Mouse (Mus musculus) adrenal gland, adult 8-10 months (tissue): ENCODE results near the gene Wnk4. TPM values are rescaled to one million over a fixed set of nuclear protein-coding genes. Genes with fewer than 3 reads are reported as not detected.
"Not testable (repeated sequence)": the region's sequence is repeated elsewhere in the genome, so short reads cannot be mapped to it uniquely, and the experiment has no call there.

Experiments used
- DNase-seq: peaks from one replicate; pipeline ENCODE4 v3.0.0; 2022
- total RNA-seq, 4 experiments: library from RNA; stranded (reverse); gene quantifications; 2 replicates each; pipeline ENCODE4 v1.2.4; 2022

Wnk4 gene
- total RNA-seq, 4 experiments from 2014 or later = 2.8 to 6.7 (median 4.9) TPM

GRCm38 (mm10) chr11:101323609-101324008 lies 63.2 kb downstream of the Wnk4 start:
- DNase-seq = peak; percentile 46

GRCm38 (mm10) chr11:101324763-101325162 lies 64.4 kb downstream of the Wnk4 start, which contains the start of gene Aoc2:
TSS of gene Aoc2 (plus strand) at chr11:101325063.
- DNase-seq = no peak

- DNase-seq = not testable (repeated sequence)
These were observed 64.8 kb downstream of the Wnk4 start for GRCm38 (mm10) chr11:101325201-101325600.

GRCm38 (mm10) chr11:101326147-101326546 lies 65.8 kb downstream of the Wnk4 start:
- no peak for DNase-seq

Other genes with a start within 250 kb of the Wnk4 start
- 10 to 100 TPM; 45.3 to 51.8 (median 49.6) TPM for gene Naglu, start 190.6 kb upstream of the Wnk4 start, total RNA-seq
- gene Hsd17b1, start 182.2 kb upstream of the Wnk4 start, total RNA-seq = 1 to 10 TPM; 1.7 to 2.4 (median 2.0) TPM
- 100 to 1,000 TPM in 2 of 4 experiments, 10 to 100 TPM in 2; 70.8 to 104 (median 89.9) TPM for gene Coasy, start 178.0 kb upstream of the Wnk4 start, total RNA-seq
- gene Mlx, start 173.3 kb upstream of the Wnk4 start, total RNA-seq = 10 to 100 TPM; 38.1 to 69.0 (median 47.6) TPM
- gene Psmc3ip, start 165.1 kb upstream of the Wnk4 start, total RNA-seq = 1 to 10 TPM; 3.6 to 5.9 (median 4.2) TPM
- gene Retreg3, start 140.7 kb upstream of the Wnk4 start, total RNA-seq = 10 to 100 TPM; 48.0 to 56.4 (median 50.8) TPM
- 10 to 100 TPM; 34.2 to 43.3 (median 36.8) TPM for gene Tubg1, start 140.6 kb upstream of the Wnk4 start, total RNA-seq
- 10 to 100 TPM in 2 of 4 experiments, 1 to 10 TPM in 2; 6.1 to 11.1 (median 9.9) TPM for gene Tubg2, start 104.7 kb upstream of the Wnk4 start, total RNA-seq
- gene Cntnap1, start 90.0 kb upstream of the Wnk4 start, total RNA-seq = 1 to 10 TPM; 5.7 to 7.4 (median 6.4) TPM
- gene Plekhh3, start 89.2 kb upstream of the Wnk4 start, total RNA-seq = 10 to 100 TPM; 26.9 to 44.3 (median 30.4) TPM
- gene Ccr10, start 85.1 kb upstream of the Wnk4 start, total RNA-seq = under 1 TPM; 0.15 to 0.70 (median 0.36) TPM
- 10 to 100 TPM; 39.9 to 59.3 (median 47.7) TPM for gene Ezh1, start 34.1 kb upstream of the Wnk4 start, total RNA-seq
- 10 to 100 TPM; 26.3 to 56.5 (median 40.7) TPM for gene Ramp2, start 14.5 kb upstream of the Wnk4 start, total RNA-seq
- 100 to 1,000 TPM; 109 to 120 (median 113) TPM for gene Vps25, start 6.9 kb upstream of the Wnk4 start, total RNA-seq
- under 1 TPM; 0.40 to 0.62 (median 0.57) TPM for gene Cntd1, start 18.4 kb downstream of the Wnk4 start, total RNA-seq
- gene Coa3, start 18.5 kb downstream of the Wnk4 start, total RNA-seq = 10 to 100 TPM; 67.9 to 76.1 (median 74.4) TPM
- 100 to 1,000 TPM; 161 to 204 (median 178) TPM for gene Becn1, start 41.7 kb downstream of the Wnk4 start, total RNA-seq
- gene Psme3, start 55.6 kb downstream of the Wnk4 start, total RNA-seq = 100 to 1,000 TPM; 120 to 143 (median 125) TPM
- gene Aoc2, start 64.5 kb downstream of the Wnk4 start, total RNA-seq = 1 to 10 TPM; 4.9 to 10.0 (median 6.8) TPM
- gene Aoc3, start 70.0 kb downstream of the Wnk4 start, total RNA-seq = 100 to 1,000 TPM in 1 of 4 experiments, 10 to 100 TPM in 3; 22.9 to 107 (median 42.7) TPM
- 1 to 10 TPM; 2.7 to 5.1 (median 4.6) TPM for gene G6pc, start 107.0 kb downstream of the Wnk4 start, total RNA-seq
- gene Aarsd1, start 157.0 kb downstream of the Wnk4 start, total RNA-seq = 10 to 100 TPM; 33.7 to 41.1 (median 37.0) TPM
- gene Gm27029, start 164.2 kb downstream of the Wnk4 start, total RNA-seq = 1 to 10 TPM; 1.7 to 8.4 (median 5.6) TPM
- 10 to 100 TPM; 31.4 to 37.4 (median 33.0) TPM for gene Rundc1, start 164.5 kb downstream of the Wnk4 start, total RNA-seq
- 1 to 10 TPM; 3.5 to 8.7 (median 6.0) TPM for gene Ptges3l, start 164.8 kb downstream of the Wnk4 start, total RNA-seq
- 10 to 100 TPM; 48.6 to 99.3 (median 63.5) TPM for gene Rpl27, start 181.7 kb downstream of the Wnk4 start, total RNA-seq
- gene Ifi35, start 187.8 kb downstream of the Wnk4 start, total RNA-seq = 10 to 100 TPM; 34.4 to 50.3 (median 46.5) TPM
- gene Rnd2, start 204.4 kb downstream of the Wnk4 start, total RNA-seq = 10 to 100 TPM in 3 of 4 experiments, 1 to 10 TPM in 1; 9.2 to 23.8 (median 16.2) TPM
- gene Vat1, start 205.7 kb downstream of the Wnk4 start, total RNA-seq = 100 to 1,000 TPM; 135 to 192 (median 171) TPM